Mouse (Mus musculus) ES-E14 (cell line): ENCODE data around the gene Prph.

Experiments
- CHD2 ChIP-seq: IDR thresholded peaks from 2 replicates; pipeline ENCODE4 v1.6.1; 2014; ENCODE audit warnings: mild to moderate bottlenecking, low read depth, low read length, inconsistent platforms
- HCFC1 ChIP-seq: IDR thresholded peaks from 2 replicates; pipeline ENCODE4 v1.6.1; 2012; ENCODE audit warnings: low read length, inconsistent platforms, borderline replicate concordance; ENCODE audit not compliant: insufficient read depth
- MAFK ChIP-seq: IDR thresholded peaks from 2 replicates; pipeline ENCODE4 v1.6.1; 2014; ENCODE audit warnings: mild to moderate bottlenecking, low read depth, low read length, inconsistent platforms; ENCODE audit not compliant: insufficient read depth
- ZC3H11A ChIP-seq: IDR thresholded peaks from 2 replicates; pipeline ENCODE4 v1.6.1; 2012; ENCODE audit warnings: low read depth, mild to moderate bottlenecking, inconsistent platforms, low read length, borderline replicate concordance
- ZNF384 ChIP-seq: IDR thresholded peaks from 2 replicates; pipeline ENCODE4 v1.6.1; 2012; ENCODE audit warnings: low read depth, low read length, inconsistent platforms

- no peak for TF ChIP-seq MAFK
- no peak for TF ChIP-seq ZC3H11A
- TF ChIP-seq CHD2, result no peak
- no peak for TF ChIP-seq ZNF384
- no peak for TF ChIP-seq HCFC1
These were observed 18.6 kb upstream of the Prph start for GRCm38 (mm10) chr15:99036249-99036905.
